Mouse (Mus musculus): Measurements from ENCODE around the gene Tmem101. TPM values are rescaled to one million over a fixed set of nuclear protein-coding genes. Genes with fewer than 3 reads are reported as not detected.
A peak's percentile ranks its signal among the peaks of the same experiment; 100 is the strongest.

The Tmem101 gene
- total and polyA plus RNA-seq, 3 experiments: 35.4 to 63.1 (median 38.5) TPM

- DNase-seq (ENCODE audit: extremely low read depth): no peak
- TF ChIP-seq E2F4 (IDR thresholded peaks at IDR 0.05; ENCODE audit: insufficient replicate concordance, low read depth, low read length): no peak
- Histone ChIP-seq H3K79me2 (replicated peaks; ENCODE audit: control insufficient read depth, extremely low read depth, insufficient read depth, poor library complexity, severe bottlenecking) (no peaks in the 10 kb centered on the region), H3K9me3 (replicated peaks; ENCODE audit: low read length) (peaks cover 6% of the 10 kb centered on the region), H3K27ac (ENCODE audit: insufficient read depth, low read depth) (no peak overlapping the region), H3K9ac (ENCODE audit: insufficient read depth, low read depth) (no peak overlapping the region), H3K27me3 (replicated peaks) (peaks cover 59% of the 10 kb centered on the region), H3K36me3 (replicated peaks in 1 of 2; ENCODE audit: control insufficient read depth in 1 of 2, insufficient read depth in 1 of 2, low read length in 1 of 2) (no peaks in the 10 kb centered on the region), H3K4me2 (ENCODE audit: insufficient read depth, low read depth, poor library complexity, severe bottlenecking) (no peak overlapping the region), H3K4me3 (replicated peaks in 1 of 3; ENCODE audit: low read depth in 2 of 3, low read length in 2 of 3, poor library complexity in 1 of 3) (no peak overlapping the region), H3K4me1 (ENCODE audit: control insufficient read depth in 1 of 2, insufficient read depth in 2 of 2) (peaks cover 0 to 7% of the 10 kb centered on the region in 2 experiments; a peak in 2 of 4 replicates)
- in situ Hi-C loops (cut with MboI; ENCODE audit: low pct_ligation_motif_present, low pct_unique_long_range_greater_than_20kb, low sequenced_read_pairs) (no loop called here), dilution Hi-C loops (cut with MboI; ENCODE audit: extremely low pct_ligation_motif_present, extremely low pct_unique_long_range_greater_than_20kb, low sequenced_read_pairs) (no loop called here)
These were observed 13.8 kb downstream of the Tmem101 start for GRCm38 (mm10) chr11:102142355-102142754.

GRCm38 (mm10) chr11:102140508-102140907, 15.7 kb downstream of the Tmem101 start:
- Histone ChIP-seq H3K27me3 (replicated peaks) (peaks cover 64% of the 10 kb centered on the region), H3K4me3 (replicated peaks in 1 of 3; ENCODE audit: low read depth in 2 of 3, low read length in 2 of 3, poor library complexity in 1 of 3) (no peak overlapping the region), H3K9ac (ENCODE audit: insufficient read depth, low read depth) (no peak overlapping the region), H3K79me2 (replicated peaks; ENCODE audit: control insufficient read depth, extremely low read depth, insufficient read depth, poor library complexity, severe bottlenecking) (no peaks in the 10 kb centered on the region), H3K9me3 (replicated peaks; ENCODE audit: low read length) (peaks cover 2% of the 10 kb centered on the region), H3K27ac (ENCODE audit: insufficient read depth, low read depth) (no peak overlapping the region), H3K36me3 (replicated peaks in 1 of 2; ENCODE audit: control insufficient read depth in 1 of 2, insufficient read depth in 1 of 2, low read length in 1 of 2) (no peaks in the 10 kb centered on the region), H3K4me2 (ENCODE audit: insufficient read depth, low read depth, poor library complexity, severe bottlenecking) (no peak overlapping the region), H3K4me1 (ENCODE audit: control insufficient read depth in 1 of 2, insufficient read depth in 2 of 2) (peaks cover 0 to 7% of the 10 kb centered on the region in 2 experiments; a peak in 2 of 4 replicates)
- TF ChIP-seq ZKSCAN1 (IDR thresholded peaks at IDR 0.05; ENCODE audit: borderline replicate concordance, low read depth, low read length) (no peak), E2F4 (IDR thresholded peaks at IDR 0.05; ENCODE audit: insufficient replicate concordance, low read depth, low read length) (no peak), MEF2A (IDR thresholded peaks at IDR 0.05; ENCODE audit: borderline replicate concordance, low read depth, low read length) (peak; percentile 27; the same call in 1 of the 2 replicates), BHLHE40 (IDR thresholded peaks at IDR 0.05; ENCODE audit: low read depth, low read length) (no peak), RAD21 (IDR thresholded peaks at IDR 0.05; ENCODE audit: low read depth, low read length) (peak; percentile 89), TCF12 (IDR thresholded peaks at IDR 0.05; ENCODE audit: low read depth, low read length) (no peak), SMC3 (IDR thresholded peaks at IDR 0.05; ENCODE audit: low read depth, low read length) (peak; percentile 91), ZC3H11A (IDR thresholded peaks at IDR 0.05; ENCODE audit: low read depth, low read length) (peak; percentile 58), MYC (IDR thresholded peaks at IDR 0.05; ENCODE audit: low read depth, low read length) (no peak), TBP (conservative IDR thresholded peaks at IDR 0.05; ENCODE audit: low read depth, low read length) (no peak), NRF1 (IDR thresholded peaks at IDR 0.05; ENCODE audit: low read depth, low read length) (no peak), USF2 (conservative IDR thresholded peaks at IDR 0.05; ENCODE audit: low read depth, low read length) (no peak), IRF4 (IDR thresholded peaks at IDR 0.05; ENCODE audit: low read depth, low read length) (peak; percentile 19; the same call in 1 of the 2 replicates), ETS1 (conservative IDR thresholded peaks at IDR 0.05; ENCODE audit: low read depth, low read length) (no peak), SIN3A (IDR thresholded peaks at IDR 0.05; ENCODE audit: low read length) (no peak), CTCF (conservative IDR thresholded peaks at IDR 0.05 in 1 of 2, IDR thresholded peaks at IDR 0.05 in 1 of 2; ENCODE audit: low read depth in 2 of 2, low read length in 2 of 2) (peak; percentile 90 to 98), NELFE (IDR thresholded peaks at IDR 0.05; ENCODE audit: low read depth, low read length) (peak; percentile 53; the same call in 1 of the 2 replicates), JUN (IDR thresholded peaks at IDR 0.05; ENCODE audit: insufficient read depth, low read depth, low read length) (no peak), UBTF (IDR thresholded peaks at IDR 0.05; ENCODE audit: low read depth, low read length) (no peak), ELF1 (IDR thresholded peaks at IDR 0.05; ENCODE audit: low read depth, low read length) (0 out of 2 replicates have a peak, but pooled peaks have one; percentile 5), HCFC1 (IDR thresholded peaks at IDR 0.05; ENCODE audit: low read depth, low read length) (no peak), JUND (conservative IDR thresholded peaks at IDR 0.05; ENCODE audit: low read depth, low read length) (0 out of 2 replicates have a peak, but pooled peaks have one; percentile 32), POLR2AphosphoS2 (IDR thresholded peaks at IDR 0.05; ENCODE audit: low read depth, low read length) (no peak), EP300 (IDR thresholded peaks at IDR 0.05; ENCODE audit: low read length) (no peak)
- peak; percentile 86 for DNase-seq (ENCODE audit: extremely low read depth)
- in situ Hi-C loops (cut with MboI; ENCODE audit: low pct_ligation_motif_present, low pct_unique_long_range_greater_than_20kb, low sequenced_read_pairs) (no loop called here), dilution Hi-C loops (cut with MboI; ENCODE audit: extremely low pct_ligation_motif_present, extremely low pct_unique_long_range_greater_than_20kb, low sequenced_read_pairs) (no loop called here)
